Mouse (Mus musculus) liver, embryonic 14.5 days (tissue): ENCODE data around the gene Msi2.

Experiments
- CTCF ChIP-seq: IDR thresholded peaks from 2 replicates; pipeline ENCODE4 v1.5.1; 2016; ENCODE audit warnings: antibody characterized with exemption, low read depth, control low read depth
- EP300 ChIP-seq: IDR thresholded peaks from 2 replicates; pipeline ENCODE4 v1.6.1; 2016; ENCODE audit warnings: antibody characterized with exemption, low read depth

DNA sequence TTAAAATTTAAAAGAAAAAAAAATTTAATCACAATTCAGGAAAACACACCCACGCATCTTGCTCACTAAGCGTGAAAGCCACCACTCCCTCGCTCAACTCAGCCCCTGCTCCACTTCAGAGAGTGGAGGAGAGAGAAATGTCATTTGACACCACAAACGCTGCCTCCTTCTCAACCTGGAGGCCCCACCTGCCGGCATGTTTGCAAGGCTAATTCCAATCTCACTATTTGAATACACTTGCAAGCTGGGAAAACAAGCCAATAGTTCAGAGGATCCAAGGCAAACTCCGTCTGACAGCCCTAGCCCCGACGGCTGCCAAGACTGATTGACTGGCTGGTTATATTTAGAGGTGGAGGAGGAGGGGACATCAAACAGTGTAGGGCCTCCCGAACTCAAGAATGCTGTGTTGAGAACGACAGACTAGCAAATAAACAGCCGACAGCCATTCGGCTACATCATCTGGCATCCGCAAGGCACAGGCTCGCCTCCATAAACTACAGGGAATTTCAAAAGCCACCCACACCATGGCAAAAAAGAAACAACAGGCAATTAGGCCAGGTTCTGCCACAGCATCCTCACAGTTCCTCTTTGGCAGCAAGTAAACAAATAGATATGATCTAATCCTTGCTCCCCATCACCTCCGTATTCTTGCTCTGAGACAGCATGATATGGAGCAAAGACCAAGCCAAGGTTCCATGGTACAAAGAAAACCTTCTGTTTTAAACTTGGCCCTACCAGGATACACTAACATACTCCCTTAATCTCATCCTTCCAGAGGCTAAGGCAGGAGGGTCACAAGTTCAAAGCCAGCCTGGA lies 97.9 kb downstream of the Msi2 start:
- no peak for TF ChIP-seq CTCF
- TF ChIP-seq EP300 = no peak
